Mouse (Mus musculus) megakaryocyte, embryonic 14.5 days (primary cell): ENCODE results near the gene Zfp768.

Source experiments
- FLI1 ChIP-seq: IDR thresholded peaks from 2 replicates; pipeline ENCODE4 v1.6.1; 2012; ENCODE audit warnings: low read length, inconsistent platforms, mixed read lengths
- GATA1 ChIP-seq: IDR thresholded peaks from 3 replicates; pipeline ENCODE4 v1.6.1; 2012; ENCODE audit warnings: mixed read lengths, low read length, inconsistent platforms, borderline replicate concordance

DNA sequence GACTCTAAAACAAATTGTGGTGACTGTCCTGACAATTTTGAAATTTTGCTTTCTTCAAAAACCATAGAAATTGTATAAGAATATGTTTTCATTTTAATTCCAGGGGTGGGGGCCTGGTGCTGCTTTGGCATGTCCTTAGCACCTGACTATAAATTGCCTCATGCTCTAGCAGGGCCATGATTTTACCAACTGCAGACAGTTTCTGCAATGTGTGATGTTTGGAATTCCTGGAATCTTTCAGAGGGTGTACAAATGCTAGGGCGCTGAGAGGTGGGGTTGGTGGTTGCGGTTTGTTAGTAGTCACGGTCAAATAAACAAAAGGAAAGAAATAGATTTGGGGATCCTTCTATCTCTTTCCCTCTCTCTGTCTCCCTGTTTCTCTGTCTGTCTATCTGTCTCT lies 20.9 kb upstream of the Zfp768 start:
- no peak for TF ChIP-seq GATA1
- TF ChIP-seq FLI1: no peak
